Mouse (Mus musculus) layer of hippocampus, adult 11-12 months (tissue): ENCODE data around the gene Tm9sf4.

Experiments
- DNase-seq: peaks from one replicate; pipeline ENCODE4 v3.0.0; 2022; ENCODE audit warnings: low spot score

Gene Tm9sf4

DNA sequence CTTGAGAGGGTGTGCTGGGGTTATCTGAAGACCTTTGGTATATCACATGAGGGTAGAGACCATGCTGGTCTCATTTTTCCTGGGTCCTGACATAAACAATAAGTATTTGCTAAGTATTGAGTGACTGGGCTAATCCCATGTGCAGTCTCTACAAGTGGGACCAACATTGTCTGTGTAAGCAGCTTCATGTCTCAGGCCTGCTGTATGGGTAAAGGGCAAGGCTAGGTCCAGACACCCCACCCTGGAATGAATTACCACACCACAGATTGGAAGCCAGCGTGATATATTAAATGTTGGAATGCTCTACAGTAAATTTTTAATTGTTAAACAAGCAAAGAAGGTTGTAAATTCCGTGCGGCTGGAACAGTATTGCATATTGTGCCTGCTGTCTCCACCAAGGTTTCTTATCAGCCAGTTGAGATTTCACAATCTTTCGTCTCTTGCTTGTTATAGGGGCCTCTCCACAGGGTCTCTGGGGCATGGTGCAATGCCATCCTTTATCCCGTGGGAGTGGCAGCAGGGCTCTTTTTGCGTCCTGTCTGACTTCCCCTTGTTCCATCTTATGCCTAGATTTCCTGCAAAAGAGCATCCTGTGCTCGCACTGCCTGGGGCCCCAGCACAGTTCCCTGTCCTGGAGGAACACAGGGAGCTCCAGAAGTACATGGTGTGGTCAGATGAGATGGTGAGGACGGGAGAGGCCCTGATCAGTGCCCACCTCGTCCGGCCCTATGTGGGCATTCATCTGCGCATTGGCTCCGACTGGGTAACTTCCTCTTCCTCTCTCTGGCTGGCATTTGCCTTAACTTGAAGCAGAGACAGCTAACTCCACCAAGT is 98.1 kb downstream of the Tm9sf4 start:
- no peak for DNase-seq
